Mouse (Mus musculus): Measurements from ENCODE around the gene Grb2.

DNA sequence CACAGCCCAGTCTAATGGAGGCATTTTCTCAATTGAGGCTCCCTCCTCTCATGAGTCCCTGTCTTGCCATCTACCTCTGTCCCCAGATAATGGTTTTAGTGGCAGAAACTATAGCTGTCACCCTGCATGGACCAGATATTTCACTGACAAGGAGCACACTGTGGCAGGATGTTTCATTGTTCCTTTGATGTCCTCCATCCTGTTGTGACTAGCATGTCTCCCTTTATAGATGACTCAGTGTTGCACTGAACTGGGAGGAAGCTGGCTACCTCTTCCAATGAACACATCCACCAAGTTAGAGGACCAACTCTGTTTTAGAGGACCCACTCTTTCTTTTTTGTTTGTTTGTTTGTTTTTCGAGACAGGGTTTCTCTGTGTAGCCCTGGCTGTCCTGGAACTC is 37.7 kb upstream of the Grb2 start:
- TF ChIP-seq GATA1 (IDR thresholded peaks at IDR 0.05; ENCODE audit: low read length) (no peak), TAL1 (IDR thresholded peaks at IDR 0.05; ENCODE audit: low read length) (no peak)
